Mouse (Mus musculus) intestine, embryonic 14.5 days (tissue): Measurements from ENCODE around the gene Ubap1. TPM values are rescaled to one million over a fixed set of nuclear protein-coding genes. Genes with fewer than 3 reads are reported as not detected.

Experiments used
- ATAC-seq: fragments of 200-750 bp; cut with Nextera tagmentation; replicated peaks from 2 replicates; pipeline ENCODE4 v1.8.0; 2017; ENCODE audit warnings: low read depth, moderate number of reproducible peaks, moderate TSS enrichment, moderate library complexity; ENCODE audit not compliant: low FRiP score, low TSS enrichment
- DNase-seq: peaks from one replicate; pipeline ENCODE4 v3.0.0-alpha.2; 2018; ENCODE audit warnings: low spot score
- H3K27ac ChIP-seq: fragments of 300-500 bp; sonication (generic); 2 replicates; pipeline ENCODE4 v1.5.1; 2014; ENCODE audit warnings: low read depth, mild to moderate bottlenecking, control low read depth
- H3K27me3 ChIP-seq: fragments of 300-500 bp; sonication (generic); replicated peaks from 2 replicates; pipeline ENCODE4 v1.6.1; 2014; ENCODE audit warnings: low read length, control low read depth; ENCODE audit not compliant: control insufficient read depth, insufficient read depth
- H3K36me3 ChIP-seq: fragments of 300-500 bp; sonication (generic); 2 replicates; pipeline ENCODE4 v1.6.1; 2014; ENCODE audit warnings: low read length, control low read depth; ENCODE audit not compliant: control insufficient read depth, insufficient read depth
- H3K4me1 ChIP-seq: fragments of 300-500 bp; sonication (generic); replicated peaks from 2 replicates; pipeline ENCODE4 v1.6.1; 2014; ENCODE audit warnings: low read length, control low read depth, mixed read lengths; ENCODE audit not compliant: control insufficient read depth, insufficient read depth
- H3K4me2 ChIP-seq: fragments of 300-500 bp; sonication (generic); 2 replicates; pipeline ENCODE4 v1.6.1; 2014; ENCODE audit warnings: low read length
- H3K4me3 ChIP-seq: fragments of 300-500 bp; sonication (generic); 2 replicates; pipeline ENCODE4 v1.5.1; 2014; ENCODE audit warnings: low read depth, low read length, control low read depth, mixed read lengths
- H3K9ac ChIP-seq: fragments of 300-500 bp; sonication (generic); 2 replicates; pipeline ENCODE4 v1.6.1; 2014; ENCODE audit warnings: mild to moderate bottlenecking, low read length
- H3K9me3 ChIP-seq: fragments of 300-500 bp; sonication (generic); 2 replicates; pipeline ENCODE4 v1.6.1; 2016; ENCODE audit warnings: low read length, control low read depth; ENCODE audit not compliant: control insufficient read depth
- WGBS: fragments of 180-500 bp; shearing (Covaris S2); extraction: QIAGEN DNeasy Blood & Tissue Kit; methylation state at CpG from one replicate; pipeline ENCODE4 v1.1.7; 2014; 5-methylcytosine and 5-hydroxymethylcytosine counted together
- polyA plus RNA-seq: library from polyadenylated mRNA; unstranded; fragments of >200 nt; fragmentation: Nextera tagmentation; extraction: Ambion mirVana; gene quantifications from 2 replicates; pipeline ENCODE4 v1.2.1, GENCODE M21; 2014

The Ubap1 gene
- polyA plus RNA-seq, 1 experiment from 2014 or later = 50.5 TPM

DNA sequence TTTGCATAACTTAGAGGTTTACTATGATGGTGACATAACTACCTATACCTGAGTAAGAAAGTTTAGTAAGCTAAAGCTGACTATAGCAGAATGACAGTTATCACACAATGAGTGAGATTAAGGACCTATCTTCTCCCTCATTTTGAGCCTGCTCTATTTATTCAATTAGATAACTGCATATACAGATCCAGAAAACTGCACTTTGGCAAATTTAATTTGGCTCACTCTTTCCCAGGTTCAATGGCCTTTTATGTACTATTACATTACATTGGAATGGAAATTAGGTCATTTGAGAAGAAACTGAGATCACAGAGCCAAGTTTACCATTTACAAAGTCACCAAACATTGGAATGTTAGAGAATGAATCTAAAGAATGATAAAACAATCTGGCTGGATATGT lies 68.2 kb downstream of the Ubap1 start:
- Histone ChIP-seq H3K9ac (no peak overlapping the region), H3K27ac (no peak overlapping the region), H3K9me3 (no peaks in the 10 kb centered on the region), H3K36me3 (no peaks in the 10 kb centered on the region), H3K4me3 (no peak overlapping the region), H3K27me3 (no peaks in the 10 kb centered on the region), H3K4me2 (no peak overlapping the region), H3K4me1 (no peaks in the 10 kb centered on the region)
- DNase-seq (no peak), ATAC-seq (no peak)

DNA sequence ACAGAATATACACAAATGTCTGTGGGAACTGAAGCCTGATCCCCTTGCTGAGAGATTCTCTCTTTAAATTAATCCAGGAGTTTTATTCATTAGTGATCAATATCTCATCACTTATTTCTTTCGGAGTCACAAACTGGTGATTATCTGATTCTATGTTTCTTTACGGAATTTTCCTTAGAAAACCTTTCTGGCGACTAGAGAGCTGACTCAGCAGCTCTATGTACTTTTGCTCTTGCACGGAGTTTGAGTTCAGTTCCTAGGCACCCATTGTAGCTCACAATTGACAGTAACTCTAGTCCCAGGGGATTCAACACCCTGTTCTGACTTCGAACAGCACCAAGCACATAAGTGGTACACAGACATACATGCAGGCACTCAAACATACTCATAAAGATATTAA lies 90.1 kb downstream of the Ubap1 start:
- Histone ChIP-seq H3K36me3 (no peaks in the 10 kb centered on the region), H3K9me3 (no peaks in the 10 kb centered on the region), H3K9ac (no peak overlapping the region), H3K4me2 (no peak overlapping the region), H3K27me3 (no peaks in the 10 kb centered on the region), H3K27ac (no peak overlapping the region), H3K4me3 (no peak overlapping the region), H3K4me1 (no peaks in the 10 kb centered on the region)
- no peak for DNase-seq
- WGBS = 88% methylated on average over 5 of the region's 5 CpGs
- ATAC-seq = no peak

Other genes starting within 250 kb of the Ubap1 start
- gene Nol6, start 224.5 kb upstream of the Ubap1 start, polyA plus RNA-seq = 26.3 and 26.4 TPM in 2 replicates
- 82.5 and 84.6 TPM in 2 replicates for gene Ube2r2, start 213.3 kb upstream of the Ubap1 start, polyA plus RNA-seq
- 55.1 TPM in 2 replicates for gene Ubap2, start 73.9 kb upstream of the Ubap1 start, polyA plus RNA-seq
- 44.2 and 44.9 TPM in 2 replicates for gene Dcaf12, start 34.1 kb upstream of the Ubap1 start, polyA plus RNA-seq
- gene Kif24, start 115.9 kb downstream of the Ubap1 start, polyA plus RNA-seq = 5.9 and 7.4 TPM in 2 replicates
- gene Nudt2, start 116.2 kb downstream of the Ubap1 start, polyA plus RNA-seq = 57.7 and 58.7 TPM in 2 replicates
- 6.1 and 6.9 TPM in 2 replicates for gene AI464131, start 154.1 kb downstream of the Ubap1 start, polyA plus RNA-seq
- 0.61 and 0.83 TPM in 2 replicates for gene 1110017D15Rik, start 168.3 kb downstream of the Ubap1 start, polyA plus RNA-seq
- 2.2 TPM in 2 replicates for gene Fam219a, start 220.5 kb downstream of the Ubap1 start, polyA plus RNA-seq
- 3.4 and 4.9 TPM in 2 replicates for gene Dnaic1, start 220.8 kb downstream of the Ubap1 start, polyA plus RNA-seq